Mouse (Mus musculus): Measurements from ENCODE around the gene Mapk11. TPM values are rescaled to one million over a fixed set of nuclear protein-coding genes. Genes with fewer than 3 reads are reported as not detected.

Gene Mapk11
- polyA plus RNA-seq (2014; fragmentation: Nextera tagmentation; extraction: Ambion mirVana): 7.4 and 7.8 TPM in 2 replicates

GRCm38 (mm10) chr15:89149271-89150040 lies at the start of gene Mapk11:
Gene Mapk11 (minus strand): TSS chr15:89149628.
- Histone ChIP-seq H3K36me3 (ENCODE audit: control insufficient read depth, insufficient read depth, low read length) (peaks cover 10% of the 10 kb centered on the region), H3K4me2 (ENCODE audit: low read length) (peak within 1 kb of the TSS; percentile 97), H3K4me3 (ENCODE audit: low read depth, low read length) (peak within 1 kb of the TSS; percentile 69), H3K27me3 (replicated peaks; ENCODE audit: control insufficient read depth, insufficient read depth, low read length) (peaks cover 44% of the 10 kb centered on the region), H3K9ac (ENCODE audit: low read length) (peak within 1 kb of the TSS; percentile 51), H3K4me1 (replicated peaks; ENCODE audit: control insufficient read depth, insufficient read depth, low read length) (peaks cover 11% of the 10 kb centered on the region), H3K9me3 (ENCODE audit: control insufficient read depth, low read length) (no peaks in the 10 kb centered on the region), H3K27ac (ENCODE audit: low read depth) (no peak within 1 kb of the TSS)
- DNase-seq (ENCODE audit: low spot score): peak; percentile 75
- WGBS: under 1% methylated on average over 50 of the region's 61 CpGs
- ATAC-seq (replicated peaks; ENCODE audit: low FRiP score, low TSS enrichment, low read depth): peak; percentile 52

- DNase-seq (ENCODE audit: low spot score) (no peak), ATAC-seq (replicated peaks; ENCODE audit: low FRiP score, low TSS enrichment, low read depth) (no peak)
- Histone ChIP-seq H3K27me3 (replicated peaks; ENCODE audit: control insufficient read depth, insufficient read depth, low read length) (no peaks in the 10 kb centered on the region), H3K4me2 (ENCODE audit: low read length) (peak overlapping the region; percentile 70), H3K36me3 (ENCODE audit: control insufficient read depth, insufficient read depth, low read length) (no peaks in the 10 kb centered on the region), H3K27ac (ENCODE audit: low read depth) (peak overlapping the region; percentile 98; the same call in 1 of the 2 replicates), H3K4me3 (ENCODE audit: low read depth, low read length) (peak overlapping the region; percentile 86), H3K9ac (ENCODE audit: low read length) (peak overlapping the region; percentile 97), H3K9me3 (ENCODE audit: control insufficient read depth, low read length) (no peaks in the 10 kb centered on the region), H3K4me1 (replicated peaks; ENCODE audit: control insufficient read depth, insufficient read depth, low read length) (peaks cover 12% of the 10 kb centered on the region)
- WGBS: 73% methylated on average over 15 of the region's 15 CpGs
Measured at GRCm38 (mm10) chr15:89197056-89197455, 47.6 kb upstream of the Mapk11 start.

- under 1% methylated on average over 38 of the region's 38 CpGs for WGBS
- Histone ChIP-seq H3K4me3 (ENCODE audit: low read depth, low read length) (peak within 1 kb of the TSS; percentile 86), H3K27ac (ENCODE audit: low read depth) (peak within 1 kb of the TSS; percentile 98), H3K27me3 (replicated peaks; ENCODE audit: control insufficient read depth, insufficient read depth, low read length) (no peaks in the 10 kb centered on the region), H3K4me2 (ENCODE audit: low read length) (peak within 1 kb of the TSS; percentile 70), H3K4me1 (replicated peaks; ENCODE audit: control insufficient read depth, insufficient read depth, low read length) (peaks cover 12% of the 10 kb centered on the region), H3K36me3 (ENCODE audit: control insufficient read depth, insufficient read depth, low read length) (no peaks in the 10 kb centered on the region), H3K9ac (ENCODE audit: low read length) (peak within 1 kb of the TSS; percentile 97), H3K9me3 (ENCODE audit: control insufficient read depth, low read length) (no peaks in the 10 kb centered on the region)
- ATAC-seq (replicated peaks; ENCODE audit: low FRiP score, low TSS enrichment, low read depth): peak; percentile 99
- DNase-seq (ENCODE audit: low spot score): peak; percentile 97
Measured at GRCm38 (mm10) chr15:89196313-89196706, 46.9 kb upstream of the Mapk11 start, which contains the start of gene Dennd6b. Gene Dennd6b (minus strand): TSS chr15:89196496.

GRCm38 (mm10) chr15:89195690-89196312 lies 46.4 kb upstream of the Mapk11 start:
- WGBS: under 1% methylated on average over 24 of the region's 25 CpGs
- peak overlapping the region; percentile 98 for H3K27ac ChIP-seq (ENCODE audit: low read depth)
- H3K4me3 ChIP-seq (ENCODE audit: low read depth, low read length): peak overlapping the region; percentile 86
- DNase-seq (ENCODE audit: low spot score) (peak; percentile 95), ATAC-seq (replicated peaks; ENCODE audit: low FRiP score, low TSS enrichment, low read depth) (peak; percentile 94)
- H3K9ac ChIP-seq (ENCODE audit: low read length): peak overlapping the region; percentile 97
- H3K4me1 ChIP-seq (replicated peaks; ENCODE audit: control insufficient read depth, insufficient read depth, low read length): peaks cover 12% of the 10 kb centered on the region
- no peaks in the 10 kb centered on the region for H3K9me3 ChIP-seq (ENCODE audit: control insufficient read depth, low read length)
- no peaks in the 10 kb centered on the region for H3K36me3 ChIP-seq (ENCODE audit: control insufficient read depth, insufficient read depth, low read length)
- H3K4me2 ChIP-seq (ENCODE audit: low read length): peak overlapping the region; percentile 70
- H3K27me3 ChIP-seq (replicated peaks; ENCODE audit: control insufficient read depth, insufficient read depth, low read length): no peaks in the 10 kb centered on the region

GRCm38 (mm10) chr15:89195261-89195681 lies 45.8 kb upstream of the Mapk11 start:
- Histone ChIP-seq H3K9me3 (ENCODE audit: control insufficient read depth, low read length) (no peaks in the 10 kb centered on the region), H3K4me2 (ENCODE audit: low read length) (peak overlapping the region; percentile 70), H3K4me1 (replicated peaks; ENCODE audit: control insufficient read depth, insufficient read depth, low read length) (peaks cover 12% of the 10 kb centered on the region), H3K27me3 (replicated peaks; ENCODE audit: control insufficient read depth, insufficient read depth, low read length) (no peaks in the 10 kb centered on the region), H3K36me3 (ENCODE audit: control insufficient read depth, insufficient read depth, low read length) (no peaks in the 10 kb centered on the region), H3K27ac (ENCODE audit: low read depth) (peak overlapping the region; percentile 98), H3K9ac (ENCODE audit: low read length) (peak overlapping the region; percentile 97), H3K4me3 (ENCODE audit: low read depth, low read length) (peak overlapping the region; percentile 86)
- WGBS: 51% methylated on average over 6 of the region's 6 CpGs
- 0 out of 2 replicates have a peak, but pooled peaks have one; percentile 0 for ATAC-seq (replicated peaks; ENCODE audit: low FRiP score, low TSS enrichment, low read depth)
- no peak for DNase-seq (ENCODE audit: low spot score)

GRCm38 (mm10) chr15:89184937-89185227 lies 35.5 kb upstream of the Mapk11 start:
- no peak overlapping the region for H3K9ac ChIP-seq (ENCODE audit: low read length)
- ATAC-seq (replicated peaks; ENCODE audit: low FRiP score, low TSS enrichment, low read depth): no peak
- 96% methylated on average over 5 of the region's 5 CpGs for WGBS
- H3K27ac ChIP-seq (ENCODE audit: low read depth): no peak overlapping the region
- no peak for DNase-seq (ENCODE audit: low spot score)
- H3K36me3 ChIP-seq (ENCODE audit: control insufficient read depth, insufficient read depth, low read length): peaks cover 14% of the 10 kb centered on the region
- no peak overlapping the region for H3K4me3 ChIP-seq (ENCODE audit: low read depth, low read length)
- no peaks in the 10 kb centered on the region for H3K9me3 ChIP-seq (ENCODE audit: control insufficient read depth, low read length)
- no peak overlapping the region for H3K4me2 ChIP-seq (ENCODE audit: low read length)
- peaks cover 14% of the 10 kb centered on the region; the same call in 1 of the 2 replicates for H3K4me1 ChIP-seq (replicated peaks; ENCODE audit: control insufficient read depth, insufficient read depth, low read length)
- H3K27me3 ChIP-seq (replicated peaks; ENCODE audit: control insufficient read depth, insufficient read depth, low read length): no peaks in the 10 kb centered on the region

GRCm38 (mm10) chr15:89184141-89184936 lies 34.9 kb upstream of the Mapk11 start:
- 66% methylated on average over 5 of the region's 5 CpGs for WGBS
- Histone ChIP-seq H3K27me3 (replicated peaks; ENCODE audit: control insufficient read depth, insufficient read depth, low read length) (no peaks in the 10 kb centered on the region), H3K9me3 (ENCODE audit: control insufficient read depth, low read length) (no peaks in the 10 kb centered on the region), H3K36me3 (ENCODE audit: control insufficient read depth, insufficient read depth, low read length) (peaks cover 11% of the 10 kb centered on the region), H3K27ac (ENCODE audit: low read depth) (no peak overlapping the region), H3K4me2 (ENCODE audit: low read length) (no peak overlapping the region), H3K9ac (ENCODE audit: low read length) (no peak overlapping the region), H3K4me1 (replicated peaks; ENCODE audit: control insufficient read depth, insufficient read depth, low read length) (peaks cover 14% of the 10 kb centered on the region; the same call in 1 of the 2 replicates), H3K4me3 (ENCODE audit: low read depth, low read length) (no peak overlapping the region)
- ATAC-seq (replicated peaks; ENCODE audit: low FRiP score, low TSS enrichment, low read depth) (no peak), DNase-seq (ENCODE audit: low spot score) (no peak)

- Histone ChIP-seq H3K4me1 (replicated peaks; ENCODE audit: control insufficient read depth, insufficient read depth, low read length) (peaks cover 23% of the 10 kb centered on the region), H3K4me3 (ENCODE audit: low read depth, low read length) (no peak overlapping the region), H3K9me3 (ENCODE audit: control insufficient read depth, low read length) (no peaks in the 10 kb centered on the region), H3K36me3 (ENCODE audit: control insufficient read depth, insufficient read depth, low read length) (peaks cover 10% of the 10 kb centered on the region), H3K27me3 (replicated peaks; ENCODE audit: control insufficient read depth, insufficient read depth, low read length) (no peaks in the 10 kb centered on the region), H3K9ac (ENCODE audit: low read length) (no peak overlapping the region), H3K4me2 (ENCODE audit: low read length) (no peak overlapping the region), H3K27ac (ENCODE audit: low read depth) (no peak overlapping the region)
- no peak for DNase-seq (ENCODE audit: low spot score)
- no peak for ATAC-seq (replicated peaks; ENCODE audit: low FRiP score, low TSS enrichment, low read depth)
- 64% methylated on average over 5 of the region's 5 CpGs for WGBS
Measured at GRCm38 (mm10) chr15:89182842-89183241, 33.4 kb upstream of the Mapk11 start.
